Mouse (Mus musculus) limb, embryonic 14.5 days (tissue): ENCODE results near the gene Scamp1. TPM values are rescaled to one million over a fixed set of nuclear protein-coding genes. Genes with fewer than 3 reads are reported as not detected.

Experiments
- ATAC-seq: fragments of 200-750 bp; cut with Nextera tagmentation; 2 replicates; pipeline ENCODE4 v1.8.0; 2017; ENCODE audit warnings: low read depth, moderate number of reproducible peaks, moderate TSS enrichment; ENCODE audit not compliant: low FRiP score
- DNase-seq: peaks from one replicate; pipeline ENCODE4 v3.0.0-alpha.2; 2015; ENCODE audit warnings: low spot score
- H3K27ac ChIP-seq: fragments of 300-500 bp; sonication (generic); replicated peaks from 2 replicates; pipeline ENCODE4 v1.5.1; 2014; ENCODE audit warnings: low read depth, mild to moderate bottlenecking, low read length, moderate library complexity, mixed read lengths
- H3K27me3 ChIP-seq: fragments of 300-500 bp; sonication (generic); 2 replicates; pipeline ENCODE4 v1.6.1; 2014; ENCODE audit warnings: low read length, mixed read lengths; ENCODE audit not compliant: control insufficient read depth, insufficient read depth
- H3K36me3 ChIP-seq: fragments of 300-500 bp; sonication (generic); 2 replicates; pipeline ENCODE4 v1.6.1; 2014; ENCODE audit warnings: mild to moderate bottlenecking, low read length, moderate library complexity, mixed read lengths; ENCODE audit not compliant: control insufficient read depth, insufficient read depth
- H3K4me1 ChIP-seq: fragments of 300-500 bp; sonication (generic); 2 replicates; pipeline ENCODE4 v1.6.1; 2014; ENCODE audit warnings: antibody characterized with exemption, low read length, mixed read lengths; ENCODE audit not compliant: control insufficient read depth, insufficient read depth
- H3K4me2 ChIP-seq: fragments of 300-500 bp; sonication (generic); replicated peaks from 2 replicates; pipeline ENCODE4 v1.6.1; 2014; ENCODE audit warnings: low read depth, mild to moderate bottlenecking, low read length, moderate library complexity; ENCODE audit not compliant: severe bottlenecking
- H3K4me3 ChIP-seq: fragments of 300-500 bp; sonication (generic); replicated peaks from 2 replicates; pipeline ENCODE4 v1.5.1; 2014; ENCODE audit warnings: low read length
- H3K9ac ChIP-seq: fragments of 300-500 bp; sonication (generic); 2 replicates; pipeline ENCODE4 v1.6.1; 2014; ENCODE audit warnings: mild to moderate bottlenecking, low read depth, low read length, moderate library complexity; ENCODE audit not compliant: severe bottlenecking
- H3K9me3 ChIP-seq: fragments of 300-500 bp; sonication (generic); 2 replicates; pipeline ENCODE4 v1.6.1; 2016; ENCODE audit warnings: low read length; ENCODE audit not compliant: control insufficient read depth
- POLR2A ChIP-seq: fragments of 200-500 bp; IDR thresholded peaks from 2 replicates; pipeline ENCODE4 v1.8.0; 2012; ENCODE audit warnings: inconsistent platforms, mild to moderate bottlenecking, moderate library complexity, borderline replicate concordance; ENCODE audit not compliant: insufficient read depth, insufficient read length; ENCODE audit errors: extremely low read depth
- WGBS: fragments of 180-500 bp; shearing (Covaris S2); extraction: QIAGEN DNeasy Blood & Tissue Kit; methylation state at CpG from one replicate; pipeline ENCODE4 v1.1.7; 2014; 5-methylcytosine and 5-hydroxymethylcytosine counted together
- polyA plus RNA-seq, 2 experiments: library from polyadenylated mRNA; depleted of rRNA in 1 of 2; stranded (reverse) in 1 of 2; unstranded in 1 of 2; fragments of >200 nt; fragmentation: Nextera tagmentation in 1 of 2; extraction: Ambion mirVana in 1 of 2; gene quantifications; 2 replicates each; pipeline versions ENCODE4 v1.2.1 to v1.2.3; 2012 to 2014

Gene Scamp1
- polyA plus RNA-seq, 2 experiments = 19.5 to 26.1 TPM

DNA sequence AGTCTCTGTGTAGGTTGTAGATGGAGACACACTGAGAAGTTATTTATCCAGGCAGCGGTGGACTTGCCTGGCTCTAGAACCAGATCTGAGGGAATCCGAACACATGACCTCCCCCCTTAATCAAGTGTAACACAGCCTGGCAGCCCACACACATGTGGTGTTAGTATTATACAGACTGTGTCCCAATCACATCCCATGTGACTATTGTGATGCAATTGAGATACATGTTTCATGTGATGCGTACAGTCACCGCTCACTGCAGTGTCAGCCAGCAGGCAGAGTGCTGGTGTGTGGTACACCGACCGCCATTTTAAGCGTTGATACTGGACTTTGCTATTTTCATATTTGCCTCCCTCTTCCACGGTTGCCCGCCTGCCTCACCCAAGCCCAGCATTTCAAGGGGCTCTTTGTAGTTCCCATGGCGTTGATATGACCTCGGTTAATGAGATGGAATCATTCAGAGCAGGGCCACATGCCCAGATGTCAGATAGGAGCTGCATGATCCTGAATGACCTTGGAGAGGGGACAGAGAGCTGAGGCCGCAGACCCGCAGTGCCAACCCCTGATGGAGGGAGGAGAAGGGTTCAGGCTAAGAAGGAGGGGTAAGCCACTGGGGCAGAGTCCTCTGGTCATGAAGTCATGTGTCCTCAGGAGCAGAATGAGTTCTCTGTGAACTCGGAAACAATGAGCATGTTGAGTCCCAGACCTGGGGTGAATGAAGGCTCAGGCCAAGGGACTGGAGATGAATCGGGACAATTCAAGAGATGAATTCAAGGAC, 112.9 kb downstream of the Scamp1 start:
- 78% methylated on average over 15 of the region's 15 CpGs for WGBS
- H3K4me3 ChIP-seq = no peak overlapping the region
- peaks cover 5% of the 10 kb centered on the region; the same call in 1 of the 2 replicates for H3K36me3 ChIP-seq

DNA sequence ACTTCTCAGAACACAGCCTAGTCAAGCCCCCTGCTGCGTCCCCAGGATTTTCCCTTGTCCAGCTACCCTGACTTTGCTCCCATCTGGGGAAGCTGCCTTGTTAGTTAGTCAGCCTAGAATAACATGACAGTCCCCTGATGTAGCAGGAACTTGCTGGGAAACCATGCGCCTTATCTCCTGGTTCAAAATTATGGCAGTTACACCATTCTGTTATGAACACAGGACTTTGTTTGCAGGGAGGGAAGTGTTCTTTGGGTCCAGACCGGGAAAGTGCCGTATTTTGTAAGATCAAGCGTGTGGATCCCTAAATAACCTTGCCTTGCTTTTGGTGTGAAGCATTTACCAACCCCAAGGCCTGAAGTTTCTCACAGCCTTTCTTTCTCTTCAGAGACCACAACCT, 114.0 kb downstream of the Scamp1 start:
- H3K36me3 ChIP-seq = no peaks in the 10 kb centered on the region
- no peak for TF ChIP-seq POLR2A
- H3K9ac ChIP-seq = no peak overlapping the region
- H3K4me3 ChIP-seq = no peak overlapping the region
- no peak for DNase-seq
- no peak for ATAC-seq
- WGBS = 66% methylated on average over 5 of the region's 5 CpGs
- H3K27ac ChIP-seq = no peak overlapping the region
- no peaks in the 10 kb centered on the region for H3K9me3 ChIP-seq
- peaks cover 17% of the 10 kb centered on the region for H3K4me1 ChIP-seq
- no peak overlapping the region for H3K4me2 ChIP-seq
- H3K27me3 ChIP-seq = no peaks in the 10 kb centered on the region

More for the DNA sequence above, 112.9 kb downstream of the Scamp1 start:
- Histone ChIP-seq H3K4me2 (0 out of 2 replicates have a peak overlapping the region, but pooled peaks have one; percentile 92), H3K27me3 (no peaks in the 10 kb centered on the region), H3K9ac (no peak overlapping the region), H3K27ac (no peak overlapping the region), H3K9me3 (no peaks in the 10 kb centered on the region), H3K4me1 (peaks cover 17% of the 10 kb centered on the region)
- DNase-seq = no peak
- no peak for TF ChIP-seq POLR2A
- no peak for ATAC-seq

DNA sequence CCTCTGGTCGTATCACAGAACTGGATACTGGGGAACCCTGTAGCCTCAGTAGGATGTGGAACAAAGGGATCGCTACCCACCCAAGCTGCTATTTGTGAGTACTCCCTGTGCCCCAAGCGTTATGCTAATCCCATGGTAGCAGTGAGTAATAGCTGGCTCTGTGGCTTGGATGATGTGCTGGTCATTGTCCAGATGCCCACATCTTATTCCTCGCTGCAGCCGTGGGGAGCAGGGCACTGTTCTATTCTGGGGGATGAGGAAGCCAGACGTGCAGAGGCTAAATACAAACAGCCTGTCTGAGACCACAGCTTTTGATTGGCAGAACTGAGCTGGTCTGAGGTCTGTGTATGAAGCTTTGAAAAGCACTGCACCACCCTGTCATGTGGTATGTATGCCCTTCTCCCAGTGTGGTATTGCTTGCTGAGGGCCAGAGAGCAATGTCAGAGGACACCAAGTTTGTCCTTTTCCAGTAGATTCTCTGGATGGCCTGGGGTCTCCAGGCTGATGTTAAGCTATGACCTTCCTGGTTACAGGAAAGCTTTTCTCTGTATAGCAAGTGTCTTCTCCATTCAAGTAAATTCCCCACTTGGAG, 116.2 kb downstream of the Scamp1 start:
- H3K9ac ChIP-seq = no peak overlapping the region
- no peaks in the 10 kb centered on the region for H3K36me3 ChIP-seq
- no peak overlapping the region for H3K4me2 ChIP-seq
- DNase-seq = no peak
- no peaks in the 10 kb centered on the region for H3K9me3 ChIP-seq
- no peak for ATAC-seq
- no peak overlapping the region for H3K4me3 ChIP-seq
- H3K4me1 ChIP-seq = peaks cover 10% of the 10 kb centered on the region
- no peak for TF ChIP-seq POLR2A
- 57% methylated on average over 6 of the region's 6 CpGs for WGBS
- H3K27me3 ChIP-seq = no peaks in the 10 kb centered on the region
- no peak overlapping the region for H3K27ac ChIP-seq

GRCm38 (mm10) chr13:94168319-94168718, 117.3 kb downstream of the Scamp1 start:
- ATAC-seq = no peak
- no peak overlapping the region for H3K9ac ChIP-seq

GRCm38 (mm10) chr13:94164501-94164900, 121.2 kb downstream of the Scamp1 start:
- H3K4me1 ChIP-seq = peaks cover 7% of the 10 kb centered on the region
- WGBS = 81% methylated on average over 6 of the region's 6 CpGs
- ATAC-seq (no peak), DNase-seq (no peak)
- no peak overlapping the region for H3K4me3 ChIP-seq
- no peak overlapping the region for H3K4me2 ChIP-seq
- no peaks in the 10 kb centered on the region for H3K36me3 ChIP-seq
- H3K9me3 ChIP-seq = no peaks in the 10 kb centered on the region
- H3K9ac ChIP-seq = no peak overlapping the region
- no peak overlapping the region for H3K27ac ChIP-seq
- no peak for TF ChIP-seq POLR2A
- H3K27me3 ChIP-seq = no peaks in the 10 kb centered on the region

More at GRCm38 (mm10) chr13:94168319-94168718, 117.3 kb downstream of the Scamp1 start:
- 70% methylated on average over 5 of the region's 5 CpGs for WGBS
- Histone ChIP-seq H3K27ac (no peak overlapping the region), H3K27me3 (no peaks in the 10 kb centered on the region), H3K36me3 (no peaks in the 10 kb centered on the region), H3K4me1 (peaks cover under 1% of the 10 kb centered on the region; the same call in 1 of the 2 replicates), H3K9me3 (no peaks in the 10 kb centered on the region), H3K4me2 (no peak overlapping the region), H3K4me3 (no peak overlapping the region)
- DNase-seq = no peak
- TF ChIP-seq POLR2A = no peak
